Mouse (Mus musculus): ENCODE results near the gene Sla2. TPM values are rescaled to one million over a fixed set of nuclear protein-coding genes. Genes with fewer than 3 reads are reported as not detected.
"Not testable (repeated sequence)": the region's sequence is repeated elsewhere in the genome, so short reads cannot be mapped to it uniquely, and the experiment has no call there.

The Sla2 gene
- total RNA-seq, 2 experiments from 2014 or later, result not detected

- peak; percentile 47 to 68 for DNase-seq (ENCODE audit: low spot score in 2 of 2)
Measured at GRCm38 (mm10) chr2:156841028-156841840, 45.8 kb downstream of the Sla2 start.

GRCm38 (mm10) chr2:156840301-156841027, 46.5 kb downstream of the Sla2 start:
- peak; percentile 49 to 50 for DNase-seq (ENCODE audit: low spot score in 2 of 2)

- peak; percentile 71 to 81 for DNase-seq (ENCODE audit: low spot score in 2 of 2)
Measured at GRCm38 (mm10) chr2:156839319-156840191, 47.4 kb downstream of the Sla2 start, which contains the start of gene Tgif2. Gene Tgif2, plus strand, starts transcription at chr2:156840007.

GRCm38 (mm10) chr2:156838839-156839238, 48.2 kb downstream of the Sla2 start:
- DNase-seq (ENCODE audit: low spot score in 2 of 2), result no peak

GRCm38 (mm10) chr2:156834336-156834735, 52.7 kb downstream of the Sla2 start:
- no peak for DNase-seq (ENCODE audit: low spot score in 2 of 2)

- DNase-seq (ENCODE audit: low spot score in 2 of 2), result not testable (repeated sequence)
Measured at GRCm38 (mm10) chr2:156825128-156825527, 61.9 kb downstream of the Sla2 start.

Other genes with a start within 250 kb of the Sla2 start
- 100 to 1,000 TPM; 247 to 265 TPM for gene Myl9, start 111.8 kb downstream of the Sla2 start, total RNA-seq (2021)
- 10 to 100 TPM; 13.4 to 14.8 TPM for gene Tgif2, start 47.2 kb downstream of the Sla2 start, total RNA-seq (2021)
- gene 4930518I15Rik, start 29.2 kb downstream of the Sla2 start, total RNA-seq (2021), result 1 to 10 TPM; 1.3 to 2.7 TPM
- gene Rab5if, start 24.1 kb downstream of the Sla2 start, total RNA-seq (2021), result 10 to 100 TPM; 70.6 to 75.5 TPM
- gene Ndrg3, start 104.9 kb upstream of the Sla2 start, total RNA-seq (2021), result 10 to 100 TPM; 23.2 to 24.0 TPM
- gene Dsn1, start 120.0 kb upstream of the Sla2 start, total RNA-seq (2021), result 10 to 100 TPM; 11.6 to 12.3 TPM
- gene Soga1, start 192.1 kb upstream of the Sla2 start, total RNA-seq (2021), result 10 to 100 TPM; 33.7 to 34.6 TPM
- gene Tldc2, start 199.9 kb upstream of the Sla2 start, total RNA-seq (2021), result not detected
- 10 to 100 TPM; 23.4 to 23.6 TPM for gene Samhd1, start 248.1 kb upstream of the Sla2 start, total RNA-seq (2021)